Mouse (Mus musculus) gastrocnemius, postnatal 4 days (tissue): ENCODE measurements at regions not wholly inside any gene's neighbourhood (a gene's known extent, or its start where the extent isn't known, plus 50 kb on each side); places are given as distances from the start of the nearest gene placed in this dataset.

ENCODE experiments used
- DNase-seq, 2 experiments: peaks; one replicate each; pipeline ENCODE4 v3.0.0; 2021 to 2022; ENCODE audit warnings: low spot score in 2 of 2, mixed read lengths in 2 of 2

GRCm38 (mm10) chr2:148507523-148507922 is 64.2 kb upstream of the Cd93 start:
- no peak for DNase-seq

GRCm38 (mm10) chr2:148506966-148507365 is 63.6 kb upstream of the Cd93 start:
- no peak for DNase-seq

- no peak for DNase-seq
These were observed 62.3 kb upstream of the Cd93 start for GRCm38 (mm10) chr2:148505651-148506050.

GRCm38 (mm10) chr2:148503143-148503854 is 59.9 kb upstream of the Cd93 start:
- DNase-seq: no peak

GRCm38 (mm10) chr2:148502321-148502720 is 59.0 kb upstream of the Cd93 start:
- DNase-seq: no peak

- no peak for DNase-seq
These were observed 57.0 kb upstream of the Cd93 start for GRCm38 (mm10) chr2:148500235-148500936.

- DNase-seq: peak in 1 of 2 experiments; percentile 12
These were observed 54.3 kb upstream of the Cd93 start for GRCm38 (mm10) chr2:148497452-148498302.

GRCm38 (mm10) chr2:148496151-148497040 is 53.0 kb upstream of the Cd93 start:
- no peak for DNase-seq

GRCm38 (mm10) chr2:148495485-148495884 is 52.1 kb upstream of the Cd93 start:
- no peak for DNase-seq

- no peak for DNase-seq
These were observed 49.9 kb upstream of the Cd93 start for GRCm38 (mm10) chr2:148493281-148493680.
